Mouse (Mus musculus) limb, embryonic 13.5 days (tissue): Measurements from ENCODE around the gene Ikzf4. TPM values are rescaled to one million over a fixed set of nuclear protein-coding genes. Genes with fewer than 3 reads are reported as not detected.
A peak's percentile ranks its signal among the peaks of the same experiment; 100 is the strongest.

Experiments used
- ATAC-seq: fragments of 200-750 bp; cut with Nextera tagmentation; 2 replicates; pipeline ENCODE4 v1.8.0; 2017; ENCODE audit warnings: low read depth, moderate number of reproducible peaks, moderate TSS enrichment; ENCODE audit not compliant: low FRiP score
- H3K27ac ChIP-seq: fragments of 300-500 bp; sonication (generic); 2 replicates; pipeline ENCODE4 v1.5.1; 2015; ENCODE audit warnings: inconsistent platforms, mild to moderate bottlenecking, moderate library complexity
- H3K27me3 ChIP-seq: fragments of 300-500 bp; sonication (generic); 2 replicates; pipeline ENCODE4 v1.6.1; 2015; ENCODE audit warnings: mild to moderate bottlenecking, inconsistent platforms
- H3K36me3 ChIP-seq: fragments of 300-500 bp; sonication (generic); 2 replicates; pipeline ENCODE4 v1.6.1; 2015; ENCODE audit warnings: inconsistent platforms, mild to moderate bottlenecking, moderate library complexity
- H3K4me1 ChIP-seq: fragments of 300-500 bp; sonication (generic); 2 replicates; pipeline ENCODE4 v1.6.1; 2015; ENCODE audit warnings: inconsistent platforms
- H3K4me2 ChIP-seq: fragments of 300-500 bp; sonication (generic); replicated peaks from 2 replicates; pipeline ENCODE4 v1.6.1; 2015; ENCODE audit warnings: inconsistent platforms, mild to moderate bottlenecking, moderate library complexity
- H3K4me3 ChIP-seq: fragments of 300-500 bp; sonication (generic); 2 replicates; pipeline ENCODE4 v1.5.1; 2015; ENCODE audit warnings: moderate library complexity, mild to moderate bottlenecking, inconsistent platforms
- H3K9ac ChIP-seq: fragments of 300-500 bp; sonication (generic); 2 replicates; pipeline ENCODE4 v1.6.1; 2015; ENCODE audit warnings: mild to moderate bottlenecking, inconsistent platforms
- H3K9me3 ChIP-seq: fragments of 300-500 bp; sonication (generic); 2 replicates; pipeline ENCODE4 v1.6.1; 2016; ENCODE audit warnings: inconsistent platforms
- WGBS: fragments of 180-500 bp; shearing (Covaris S2); methylation state at CpG from one replicate; pipeline ENCODE4 v1.1.7; 2015; 5-methylcytosine and 5-hydroxymethylcytosine counted together
- polyA plus RNA-seq: library from polyadenylated mRNA; unstranded; fragments of >200 nt; fragmentation: Nextera tagmentation; extraction: Ambion mirVana; gene quantifications from 2 replicates; pipeline ENCODE4 v1.2.1, GENCODE M21; 2015

The Ikzf4 gene
- polyA plus RNA-seq, 1 experiment from 2014 or later: 5.2 TPM

- no peak for ATAC-seq
- Histone ChIP-seq H3K4me3 (no peak overlapping the region), H3K27ac (no peak overlapping the region), H3K9me3 (no peaks in the 10 kb centered on the region), H3K4me2 (no peak overlapping the region), H3K36me3 (no peaks in the 10 kb centered on the region), H3K4me1 (peaks cover 32% of the 10 kb centered on the region), H3K27me3 (peaks cover 44% of the 10 kb centered on the region), H3K9ac (no peak overlapping the region)
- 93% methylated on average over 6 of the region's 6 CpGs for WGBS
These were observed 54.4 kb downstream of the Ikzf4 start for GRCm38 (mm10) chr10:128591436-128591835.

DNA sequence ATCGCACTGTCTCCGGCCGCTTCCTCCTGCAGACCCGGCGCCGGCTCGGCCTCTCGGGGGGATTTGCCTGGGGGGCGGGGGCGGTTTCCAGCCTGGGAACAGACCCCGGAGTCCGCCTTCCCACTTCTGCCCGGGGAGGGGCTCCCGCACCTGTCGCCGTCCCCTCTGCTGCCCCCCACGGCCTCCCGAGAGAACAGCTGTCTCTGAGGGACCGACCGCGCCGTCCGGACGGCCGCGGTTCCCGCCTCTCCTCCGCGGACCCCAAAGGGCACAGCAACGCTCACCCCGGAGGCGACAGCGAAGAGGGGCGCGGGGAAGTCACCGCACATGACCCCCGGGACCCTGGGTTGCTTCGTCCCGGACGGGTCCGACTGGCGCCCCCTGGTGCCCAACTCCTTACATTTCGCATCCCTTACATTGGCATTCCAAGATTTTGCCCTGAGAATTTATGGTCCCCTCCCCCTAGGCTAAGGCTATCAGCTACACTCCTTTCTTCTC is 55.5 kb downstream of the Ikzf4 start:
- H3K27ac ChIP-seq: peak overlapping the region; percentile 65; the same call in 1 of the 2 replicates

GRCm38 (mm10) chr10:128589464-128590192 is 56.2 kb downstream of the Ikzf4 start, which contains the start of gene Erbb3:
Erbb3 (minus strand) TSS chr10:128589652.
- H3K27ac ChIP-seq: peak within 1 kb of the TSS; percentile 65; the same call in 1 of the 2 replicates
- peaks cover 62% of the 10 kb centered on the region for H3K27me3 ChIP-seq

More for the DNA sequence above, 55.5 kb downstream of the Ikzf4 start:
- Histone ChIP-seq H3K4me1 (peaks cover 37% of the 10 kb centered on the region), H3K36me3 (no peaks in the 10 kb centered on the region), H3K4me2 (peak overlapping the region; percentile 99), H3K9me3 (no peaks in the 10 kb centered on the region), H3K9ac (peak overlapping the region; percentile 66), H3K4me3 (peak overlapping the region; percentile 65), H3K27me3 (peaks cover 56% of the 10 kb centered on the region)
- under 1% methylated on average over 43 of the region's 43 CpGs for WGBS
- peak; percentile 51 for ATAC-seq

DNA sequence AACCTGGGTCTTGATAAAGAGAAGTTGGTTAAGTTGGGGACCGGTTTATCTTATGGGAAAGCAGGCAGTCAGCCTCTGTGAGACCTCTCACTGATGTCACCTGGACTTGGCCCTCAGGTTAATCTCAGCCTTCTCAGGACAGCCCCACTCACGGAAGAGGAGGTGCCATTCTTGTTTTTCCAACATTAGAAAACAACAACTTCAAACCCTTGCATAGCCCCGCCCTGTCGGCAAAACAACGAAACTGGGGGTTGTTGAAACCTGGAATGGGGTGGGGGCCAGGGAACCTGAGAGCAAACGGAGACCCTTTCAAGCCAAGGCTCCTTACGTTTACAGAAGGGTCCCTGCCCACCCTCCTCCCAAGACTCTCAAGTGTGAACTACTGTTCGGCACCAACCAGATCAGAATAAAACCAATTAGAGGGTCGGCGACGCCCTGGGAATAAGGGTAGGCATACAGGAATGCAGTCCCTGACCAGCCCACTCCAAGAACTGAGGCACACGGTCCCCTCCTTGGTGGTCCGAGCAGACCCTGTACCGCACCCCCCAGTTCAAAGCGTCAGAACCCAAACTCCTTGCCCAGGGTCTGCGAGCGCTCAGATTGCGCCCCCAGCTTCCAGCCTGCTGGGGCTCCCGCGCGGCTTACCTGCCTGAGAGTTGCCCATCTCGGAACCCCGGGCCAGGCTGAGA is 56.9 kb downstream of the Ikzf4 start:
- Histone ChIP-seq H3K27ac (peak overlapping the region; percentile 65; the same call in 1 of the 2 replicates), H3K27me3 (peaks cover 69% of the 10 kb centered on the region)

More at GRCm38 (mm10) chr10:128589464-128590192, 56.2 kb downstream of the Ikzf4 start, which contains the start of gene Erbb3:
- Histone ChIP-seq H3K4me1 (peaks cover 37% of the 10 kb centered on the region), H3K36me3 (no peaks in the 10 kb centered on the region), H3K9ac (peak within 1 kb of the TSS; percentile 66), H3K4me2 (peak within 1 kb of the TSS; percentile 99), H3K9me3 (no peaks in the 10 kb centered on the region), H3K4me3 (peak within 1 kb of the TSS; percentile 65)
- under 1% methylated on average over 40 of the region's 43 CpGs for WGBS
- peak; percentile 48 for ATAC-seq

DNA sequence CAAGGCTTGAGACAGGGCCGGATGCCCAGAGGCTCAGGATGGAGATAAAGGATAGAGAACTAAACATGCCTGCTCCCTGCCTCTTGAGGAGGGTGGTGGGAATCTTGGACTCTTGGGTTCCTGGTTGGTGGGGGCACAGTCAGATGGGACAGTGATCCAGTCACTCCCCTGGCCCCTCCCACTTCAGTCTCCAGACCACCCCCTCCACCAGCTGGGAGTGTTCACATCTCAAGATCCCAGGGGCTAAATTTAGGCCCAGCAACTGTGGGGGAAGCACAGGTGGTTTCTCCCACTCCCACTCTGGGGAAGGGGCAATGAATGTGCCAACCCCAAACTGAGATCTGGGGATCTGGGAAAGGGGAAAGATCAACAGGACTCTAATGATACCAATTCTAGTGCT is 57.7 kb downstream of the Ikzf4 start:
- H3K9ac ChIP-seq: no peak overlapping the region; the same call in 1 of the 2 replicates
- H3K27me3 ChIP-seq: peaks cover 77% of the 10 kb centered on the region
- no peak; the same call in 1 of the 2 replicates for ATAC-seq
- peak overlapping the region; percentile 99 for H3K4me2 ChIP-seq
- no peaks in the 10 kb centered on the region for H3K36me3 ChIP-seq
- H3K9me3 ChIP-seq: no peaks in the 10 kb centered on the region
- H3K4me3 ChIP-seq: peak overlapping the region; percentile 65
- H3K27ac ChIP-seq: 0 out of 2 replicates have a peak overlapping the region, but pooled peaks have one; percentile 15
- peaks cover 48% of the 10 kb centered on the region for H3K4me1 ChIP-seq
- WGBS: 47% methylated on average over 1 of the region's 1 CpGs

More for the DNA sequence above, 56.9 kb downstream of the Ikzf4 start:
- H3K9ac ChIP-seq: peak overlapping the region; percentile 66
- H3K36me3 ChIP-seq: no peaks in the 10 kb centered on the region
- H3K9me3 ChIP-seq: no peaks in the 10 kb centered on the region
- ATAC-seq: peak; percentile 12; the same call in 1 of the 2 replicates
- WGBS: 1% methylated on average over 23 of the region's 23 CpGs
- peak overlapping the region; percentile 65 for H3K4me3 ChIP-seq
- H3K4me2 ChIP-seq: peak overlapping the region; percentile 99
- peaks cover 44% of the 10 kb centered on the region for H3K4me1 ChIP-seq

- Histone ChIP-seq H3K9me3 (no peaks in the 10 kb centered on the region), H3K4me2 (peak overlapping the region; percentile 99), H3K4me3 (peak overlapping the region; percentile 65), H3K27ac (peak overlapping the region; percentile 15; the same call in 1 of the 2 replicates), H3K27me3 (peaks cover 80% of the 10 kb centered on the region), H3K9ac (peak overlapping the region; percentile 5; the same call in 1 of the 2 replicates), H3K4me1 (peaks cover 48% of the 10 kb centered on the region), H3K36me3 (no peaks in the 10 kb centered on the region)
- WGBS: 61% methylated on average over 8 of the region's 8 CpGs
- ATAC-seq: no peak; the same call in 1 of the 2 replicates
These were observed 58.1 kb downstream of the Ikzf4 start for GRCm38 (mm10) chr10:128587697-128588096.

DNA sequence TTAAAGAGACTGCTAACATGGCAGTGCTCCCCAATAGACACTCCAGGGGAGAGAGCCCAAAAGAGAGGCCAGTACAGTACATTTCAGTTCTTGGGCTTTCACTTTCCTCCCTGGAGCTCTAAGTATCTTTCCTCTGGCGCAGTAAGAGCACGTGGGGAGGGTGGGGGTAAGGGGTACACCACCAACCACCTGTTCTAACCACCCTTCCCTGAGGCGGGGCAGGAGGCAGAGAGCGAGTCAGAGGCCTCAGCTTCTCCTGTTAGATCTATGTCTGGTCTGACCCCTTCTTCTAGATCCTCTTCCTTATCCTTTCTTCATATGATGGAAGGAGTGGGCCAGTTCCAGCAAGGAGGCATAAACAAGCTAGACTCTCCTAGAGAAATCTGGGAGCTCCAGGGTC is 58.7 kb downstream of the Ikzf4 start:
- Histone ChIP-seq H3K9ac (peak overlapping the region; percentile 45; the same call in 1 of the 2 replicates), H3K4me2 (peak overlapping the region; percentile 99), H3K27me3 (peaks cover 80% of the 10 kb centered on the region), H3K9me3 (no peaks in the 10 kb centered on the region), H3K36me3 (no peaks in the 10 kb centered on the region), H3K27ac (peak overlapping the region; percentile 55; the same call in 1 of the 2 replicates), H3K4me1 (peaks cover 48% of the 10 kb centered on the region), H3K4me3 (peak overlapping the region; percentile 65)
- no peak for ATAC-seq
- WGBS: 35% methylated on average over 4 of the region's 4 CpGs

DNA sequence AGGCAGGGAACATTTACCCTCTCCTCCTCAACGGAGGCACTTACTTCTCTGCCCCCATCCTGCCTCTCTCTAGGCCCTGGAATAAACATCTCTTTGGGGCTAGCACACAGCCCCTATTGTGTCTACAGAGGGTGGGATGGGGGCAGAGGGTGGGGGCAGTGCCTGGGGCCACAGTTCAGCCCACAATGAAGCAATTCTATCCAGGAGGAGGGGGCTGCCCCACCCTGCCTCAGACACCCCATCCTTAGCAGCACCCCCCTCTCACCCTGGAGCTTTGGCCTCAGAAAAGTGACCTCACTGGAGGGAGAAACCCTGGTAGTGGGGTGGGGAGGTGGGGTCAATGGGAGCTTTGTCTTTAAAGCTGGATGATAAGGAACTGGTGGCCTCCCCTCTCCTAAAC is 59.2 kb downstream of the Ikzf4 start:
- H3K27ac ChIP-seq: peak overlapping the region; percentile 55; the same call in 1 of the 2 replicates
- WGBS: 19% methylated on average over 1 of the region's 1 CpGs
- H3K4me2 ChIP-seq: peak overlapping the region; percentile 99
- H3K9me3 ChIP-seq: no peaks in the 10 kb centered on the region
- no peak overlapping the region for H3K4me3 ChIP-seq
- H3K9ac ChIP-seq: peak overlapping the region; percentile 45; the same call in 1 of the 2 replicates
- H3K36me3 ChIP-seq: no peaks in the 10 kb centered on the region
- H3K27me3 ChIP-seq: peaks cover 80% of the 10 kb centered on the region
- peaks cover 48% of the 10 kb centered on the region for H3K4me1 ChIP-seq
- no peak for ATAC-seq

DNA sequence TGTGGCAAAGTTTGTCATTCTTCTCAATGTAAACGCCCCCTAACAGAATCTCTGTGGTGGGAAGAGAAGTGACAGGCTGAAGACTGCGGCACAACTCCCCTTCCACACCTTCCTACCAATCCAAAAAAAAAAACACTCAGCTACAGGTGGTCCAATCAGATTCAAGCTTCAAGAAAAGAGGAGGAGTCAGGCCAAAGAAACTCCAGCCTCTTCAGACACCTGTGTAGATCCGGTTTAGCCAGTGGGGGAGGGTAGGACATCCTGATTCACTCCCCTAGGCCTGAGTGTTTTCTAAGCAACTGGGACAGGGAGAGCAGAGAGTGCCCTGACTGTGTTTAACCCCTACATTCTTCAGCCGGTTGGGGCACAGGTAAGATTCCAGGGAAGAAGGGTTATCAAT is 61.4 kb downstream of the Ikzf4 start:
- H3K9ac ChIP-seq: no peak overlapping the region
- ATAC-seq: no peak
- no peak overlapping the region for H3K4me3 ChIP-seq
- peaks cover 65% of the 10 kb centered on the region for H3K27me3 ChIP-seq
- H3K36me3 ChIP-seq: no peaks in the 10 kb centered on the region
- peaks cover 41% of the 10 kb centered on the region for H3K4me1 ChIP-seq
- H3K9me3 ChIP-seq: no peaks in the 10 kb centered on the region
- H3K4me2 ChIP-seq: no peak overlapping the region
- WGBS: 6% methylated on average over 4 of the region's 4 CpGs
- no peak overlapping the region for H3K27ac ChIP-seq

GRCm38 (mm10) chr10:128583644-128584043 is 62.1 kb downstream of the Ikzf4 start:
- no peak overlapping the region for H3K4me2 ChIP-seq
- H3K9me3 ChIP-seq: no peaks in the 10 kb centered on the region
- H3K4me3 ChIP-seq: no peak overlapping the region
- 27% methylated on average over 7 of the region's 7 CpGs for WGBS
- H3K27ac ChIP-seq: no peak overlapping the region
- peaks cover 57% of the 10 kb centered on the region for H3K27me3 ChIP-seq
- peaks cover 34% of the 10 kb centered on the region for H3K4me1 ChIP-seq
- H3K9ac ChIP-seq: 0 out of 2 replicates have a peak overlapping the region, but pooled peaks have one; percentile 13
- H3K36me3 ChIP-seq: no peaks in the 10 kb centered on the region
- no peak for ATAC-seq
